Mouse (Mus musculus): ENCODE data around the gene Socs5.

GRCm38 (mm10) chr17:87063969-87064368, 43.5 kb upstream of the Socs5 start:
- TF ChIP-seq POLR2A (IDR thresholded peaks at IDR 0.05; ENCODE audit: control insufficient read depth, extremely low read depth, insufficient read depth, low read length, poor library complexity) (no peak), CTCF (IDR thresholded peaks at IDR 0.05; ENCODE audit: borderline replicate concordance, control insufficient read depth, extremely low read depth, insufficient read depth, low read length, poor library complexity) (no peak)

All from thymus, adult 2 months (tissue).